Mouse (Mus musculus): ENCODE data around the gene Gm10401.

Gm10401 gene

DNA sequence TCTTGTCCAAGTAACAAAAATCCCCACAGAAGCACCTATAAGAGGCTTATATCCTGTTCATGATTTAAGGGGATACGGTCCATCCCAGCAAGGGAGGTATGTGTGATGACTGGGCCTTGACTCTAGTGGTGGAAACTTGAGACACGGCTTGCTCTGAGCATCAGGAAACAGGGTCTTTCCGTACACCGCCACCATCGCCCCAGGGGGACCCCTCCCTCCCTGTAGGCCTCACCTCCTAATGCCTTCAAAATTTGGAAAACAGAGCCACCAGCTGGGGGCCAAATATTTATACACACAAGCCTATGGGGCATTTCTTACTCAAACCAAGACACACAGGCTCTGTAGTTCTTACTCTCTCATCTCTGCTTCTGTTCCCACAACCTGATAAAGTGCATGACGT is 6.3 kb downstream of the Gm10401 start:
- TF ChIP-seq GATA4 (IDR thresholded peaks at IDR 0.05; ENCODE audit: insufficient replicate concordance, low read length) = no peak

DNA sequence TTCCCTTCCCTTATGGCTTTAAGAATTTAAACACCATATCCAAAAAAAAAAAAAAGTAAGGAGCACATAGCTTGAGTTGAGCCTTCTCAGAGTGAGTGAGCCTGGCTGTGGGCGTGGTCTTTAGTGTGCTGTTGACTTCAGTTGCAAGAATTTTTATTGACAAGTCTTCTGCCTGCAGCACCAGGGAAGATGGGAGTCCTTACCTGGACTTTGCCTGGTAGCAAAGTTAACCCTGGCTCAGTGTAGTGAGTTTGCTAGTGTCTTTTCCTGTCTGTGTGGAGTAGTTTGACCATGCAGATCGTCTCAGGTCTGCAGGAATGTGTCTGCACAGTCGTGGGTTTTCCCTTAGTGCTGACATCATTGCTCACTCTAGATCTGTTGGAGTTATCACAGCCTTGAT is 7.1 kb downstream of the Gm10401 start:
- TF ChIP-seq GATA4 (IDR thresholded peaks at IDR 0.05; ENCODE audit: insufficient replicate concordance, low read length) = no peak

DNA sequence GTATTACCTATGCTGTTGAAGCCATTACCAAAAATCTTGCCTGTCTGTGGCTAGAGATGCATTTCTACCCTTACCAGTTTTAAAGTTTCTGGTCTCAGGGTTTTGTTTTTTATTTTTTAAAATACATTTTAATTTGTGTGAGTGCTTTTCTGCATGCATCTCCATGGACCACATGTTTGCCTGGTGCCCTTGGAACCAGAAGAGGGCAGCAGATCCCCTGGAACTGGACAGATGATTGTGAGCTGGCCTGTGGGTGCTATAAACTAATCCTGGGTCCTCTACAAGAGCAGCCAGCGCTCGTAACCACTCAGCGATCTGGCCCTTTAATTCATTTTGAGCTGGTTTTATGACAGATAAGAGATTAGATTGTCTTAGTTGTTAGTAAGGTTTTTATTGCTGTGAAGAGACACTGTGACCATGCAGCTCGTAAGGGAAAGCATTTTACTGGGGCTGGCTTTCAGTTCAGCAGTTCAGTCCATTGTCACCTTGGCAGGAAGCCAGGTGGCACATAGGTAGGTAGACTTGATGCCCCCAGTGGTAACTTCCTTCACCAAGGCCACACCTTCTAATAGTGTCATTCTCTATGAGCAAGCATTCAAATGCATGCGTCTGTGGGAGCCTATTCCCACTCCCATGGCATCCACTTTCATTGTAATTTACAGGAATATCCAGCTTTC is 8.4 kb downstream of the Gm10401 start:
- no peak for TF ChIP-seq GATA4 (IDR thresholded peaks at IDR 0.05; ENCODE audit: insufficient replicate concordance, low read length)

DNA sequence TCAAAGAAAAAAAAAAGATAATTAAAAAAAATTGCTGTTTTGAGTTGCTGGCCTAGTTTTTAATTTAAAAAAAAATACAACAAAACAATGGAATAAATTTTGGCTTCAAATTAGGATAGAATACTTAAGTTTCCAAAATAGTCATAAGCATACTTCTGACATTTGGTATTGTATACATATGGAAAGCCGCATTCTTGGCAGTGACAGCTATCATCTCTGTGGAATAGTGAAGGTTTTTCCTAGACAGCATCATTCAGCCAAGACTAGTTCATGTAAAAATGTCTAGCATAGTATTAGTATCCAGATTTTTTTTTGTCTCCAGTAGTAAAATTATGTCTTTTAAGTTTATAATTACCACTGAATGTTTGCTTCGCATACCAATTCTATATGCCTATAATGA is 12.4 kb downstream of the Gm10401 start:
- no peak for TF ChIP-seq GATA4 (IDR thresholded peaks at IDR 0.05; ENCODE audit: insufficient replicate concordance, low read length)

DNA sequence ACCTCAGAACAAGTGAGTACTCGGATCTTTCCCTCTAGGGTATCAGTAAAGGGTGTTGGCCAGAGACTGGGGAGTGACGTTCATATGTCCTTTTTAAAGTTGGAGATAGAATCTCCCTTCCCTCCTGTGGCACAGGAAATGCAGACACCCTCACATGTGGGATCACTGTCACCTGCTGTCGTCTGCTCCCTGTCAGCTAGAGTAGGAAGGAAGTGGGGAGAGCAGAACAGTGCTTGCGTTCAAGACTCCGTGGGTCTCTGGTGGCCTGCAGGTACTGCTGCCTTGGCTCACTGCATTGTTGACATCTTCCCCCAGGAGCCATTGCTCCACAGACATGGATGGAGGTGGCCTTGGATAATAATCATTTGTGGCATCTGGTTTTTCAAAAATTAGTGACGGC is 14.6 kb downstream of the Gm10401 start:
- no peak for TF ChIP-seq GATA4 (IDR thresholded peaks at IDR 0.05; ENCODE audit: insufficient replicate concordance, low read length)

DNA sequence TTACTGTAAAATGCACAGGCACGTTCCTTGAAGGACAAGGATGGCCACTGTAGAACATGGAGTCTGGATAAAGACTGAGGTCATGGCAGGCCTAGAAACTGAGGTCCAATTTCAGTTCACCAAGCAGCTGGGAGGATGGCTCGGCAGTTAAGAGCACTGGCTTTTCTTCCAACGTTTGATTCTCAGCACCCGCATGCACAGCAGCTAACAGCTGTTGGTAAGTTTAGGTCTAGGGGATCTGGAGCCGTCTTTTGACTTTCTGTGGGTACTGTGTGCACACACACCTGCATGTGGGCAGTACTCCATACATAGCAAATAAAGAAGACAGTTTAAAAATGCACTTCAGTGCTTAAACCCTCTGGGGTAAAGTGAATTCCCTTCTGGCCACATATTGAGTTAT is 16.5 kb downstream of the Gm10401 start:
- TF ChIP-seq GATA4 (IDR thresholded peaks at IDR 0.05; ENCODE audit: insufficient replicate concordance, low read length) = no peak

DNA sequence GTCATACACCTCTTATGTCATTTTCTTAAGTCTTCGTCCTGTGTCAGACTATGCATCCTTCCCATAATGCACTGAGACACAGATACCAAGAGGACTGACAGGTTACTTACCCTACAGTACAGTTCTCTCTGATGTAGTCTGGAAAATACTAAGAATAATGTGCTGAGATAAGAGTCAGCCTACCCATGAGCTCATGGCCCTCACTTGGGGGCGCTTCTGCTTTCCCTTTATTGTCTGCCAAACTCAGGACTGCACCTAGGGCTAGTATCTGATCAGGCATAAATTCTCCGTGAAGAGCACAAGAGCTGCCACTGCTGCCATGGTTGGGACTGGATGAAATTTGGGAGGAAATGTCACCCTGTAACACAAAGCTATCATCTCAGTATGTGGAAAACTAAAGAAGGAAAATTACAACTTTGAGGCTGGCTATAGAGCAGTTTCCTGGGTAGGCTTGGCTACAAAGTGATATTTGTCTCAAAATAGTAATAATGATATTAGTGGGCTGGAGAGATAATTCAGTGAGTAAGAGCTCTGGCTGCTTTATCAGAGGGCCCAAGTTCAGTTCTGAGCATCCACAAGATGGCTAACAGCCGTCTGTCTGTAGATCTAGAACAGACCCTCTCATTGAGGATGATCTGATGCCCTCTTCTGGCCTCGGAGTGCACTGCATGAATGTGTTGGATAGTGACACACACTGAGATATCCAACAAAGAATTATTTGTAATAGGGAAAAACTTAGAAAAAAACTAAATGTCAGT is 21.8 kb downstream of the Gm10401 start:
- TF ChIP-seq GATA4 (IDR thresholded peaks at IDR 0.05; ENCODE audit: insufficient replicate concordance, low read length) = no peak

DNA sequence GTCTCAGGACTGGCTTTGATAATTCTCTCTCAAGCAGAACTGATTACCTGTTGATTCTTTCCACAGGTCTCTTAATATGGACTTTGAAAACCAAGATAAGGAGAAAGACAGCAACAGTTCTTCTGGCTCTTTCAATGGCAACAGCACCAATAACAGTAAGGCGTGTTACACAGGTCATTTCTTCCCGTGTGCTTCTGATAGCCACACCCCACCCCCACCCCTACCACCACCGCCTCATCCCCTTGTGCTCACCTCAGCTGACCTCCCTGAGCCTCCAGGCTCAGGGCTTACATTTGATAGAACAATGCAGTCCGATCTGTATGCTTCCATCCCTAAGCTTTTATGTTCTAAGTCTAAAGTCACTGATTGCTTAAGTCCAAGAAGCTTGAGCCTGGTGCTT is 23.3 kb downstream of the Gm10401 start:
- TF ChIP-seq GATA4 (IDR thresholded peaks at IDR 0.05; ENCODE audit: insufficient replicate concordance, low read length) = no peak

DNA sequence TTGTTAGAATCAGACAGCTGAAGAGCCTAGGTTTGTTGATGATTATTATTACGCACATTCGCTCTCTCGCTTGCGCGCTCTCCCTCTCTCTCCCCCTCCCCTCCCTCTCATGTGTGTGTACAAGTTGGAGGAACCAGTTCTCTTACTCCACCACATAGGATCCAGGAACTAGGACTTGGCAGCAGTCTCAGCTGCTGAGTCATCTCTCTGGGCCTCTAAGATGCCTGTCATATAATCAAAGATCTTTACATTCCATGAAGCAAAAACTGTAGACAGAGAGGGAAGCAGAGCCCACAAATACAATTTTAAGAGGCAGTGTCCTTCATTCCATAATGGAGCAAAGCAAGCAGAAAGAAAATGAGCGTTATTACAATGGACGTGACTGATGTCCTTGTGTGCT is 26.0 kb downstream of the Gm10401 start:
- no peak for TF ChIP-seq GATA4 (IDR thresholded peaks at IDR 0.05; ENCODE audit: insufficient replicate concordance, low read length)

DNA sequence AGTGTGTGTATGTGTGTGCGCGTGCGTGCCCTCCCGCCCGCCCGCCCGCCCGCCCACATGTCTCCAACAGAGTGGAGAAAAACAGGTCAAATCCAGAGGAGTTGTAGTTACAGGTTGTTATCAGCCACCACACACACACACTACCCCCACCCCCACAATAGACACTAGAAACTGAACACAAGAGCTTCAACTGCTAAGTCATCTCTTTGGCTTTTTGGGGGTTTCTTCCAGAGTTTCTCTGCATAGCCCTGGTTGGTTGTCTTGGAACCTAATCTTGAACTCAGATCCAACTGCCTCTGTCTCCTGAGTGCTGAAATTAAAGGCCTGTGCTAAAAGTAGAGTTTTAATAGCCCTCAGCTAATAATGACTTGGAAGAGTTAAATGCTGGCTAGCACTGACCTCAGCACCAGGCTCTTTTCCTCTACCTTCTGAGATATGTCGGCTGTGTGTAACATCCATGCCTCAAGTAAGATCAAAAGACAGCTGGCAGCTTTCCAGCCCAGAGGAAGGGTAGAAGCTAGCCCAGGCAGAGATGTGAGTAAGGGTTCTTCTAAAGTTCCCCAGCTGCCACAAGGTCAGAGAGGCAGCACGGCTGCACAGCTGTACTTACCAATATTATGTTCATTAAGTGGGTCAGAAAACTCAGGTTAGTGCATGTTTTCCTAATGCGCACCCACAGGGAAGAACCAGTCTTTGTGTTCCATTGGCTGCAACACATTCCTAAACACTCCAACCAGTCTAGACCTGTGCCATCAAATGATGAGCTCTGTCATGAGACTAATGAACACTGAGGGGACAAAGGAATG is 26.8 kb downstream of the Gm10401 start:
- TF ChIP-seq GATA4 (IDR thresholded peaks at IDR 0.05; ENCODE audit: insufficient replicate concordance, low read length) = no peak

DNA sequence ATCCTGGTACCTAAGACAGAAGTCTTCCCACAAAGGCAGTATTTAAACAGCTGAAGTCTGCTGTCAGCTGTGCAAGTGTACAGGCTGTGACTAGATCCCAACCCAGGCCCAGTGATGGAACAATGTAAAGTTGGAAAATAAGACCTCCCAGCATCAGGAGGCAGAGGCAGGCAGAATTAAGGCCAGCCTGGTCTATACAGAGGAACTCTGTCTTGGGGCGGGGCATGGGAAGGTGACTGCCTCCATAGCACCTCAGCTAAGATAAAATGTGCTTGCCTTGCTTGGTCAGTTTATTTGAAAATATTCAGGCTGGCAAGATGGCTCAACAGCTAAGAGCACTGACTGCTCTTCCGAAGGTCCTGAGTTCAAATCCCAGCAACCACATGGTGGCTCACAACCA is 27.6 kb downstream of the Gm10401 start:
- no peak for TF ChIP-seq GATA4 (IDR thresholded peaks at IDR 0.05; ENCODE audit: insufficient replicate concordance, low read length)

DNA sequence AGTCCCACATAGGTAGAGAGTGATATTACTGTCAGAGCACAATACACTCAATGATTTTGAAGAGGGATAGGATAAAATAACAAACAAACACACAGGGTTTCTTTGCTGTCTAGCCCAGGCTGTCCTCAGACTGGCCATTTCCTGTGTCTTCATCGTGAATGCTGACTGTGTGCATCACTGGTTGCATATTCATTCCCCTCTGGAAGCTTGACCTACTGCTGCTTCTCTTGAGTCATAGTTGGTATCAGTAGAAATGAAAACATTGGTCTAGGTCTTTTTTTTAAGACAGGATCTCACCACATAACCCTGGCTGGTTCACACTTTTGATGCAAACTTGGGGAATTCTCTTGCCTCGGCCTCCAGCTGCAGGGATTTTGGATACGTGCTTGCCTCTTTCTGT is 28.5 kb downstream of the Gm10401 start:
- TF ChIP-seq GATA4 (IDR thresholded peaks at IDR 0.05; ENCODE audit: insufficient replicate concordance, low read length) = no peak

DNA sequence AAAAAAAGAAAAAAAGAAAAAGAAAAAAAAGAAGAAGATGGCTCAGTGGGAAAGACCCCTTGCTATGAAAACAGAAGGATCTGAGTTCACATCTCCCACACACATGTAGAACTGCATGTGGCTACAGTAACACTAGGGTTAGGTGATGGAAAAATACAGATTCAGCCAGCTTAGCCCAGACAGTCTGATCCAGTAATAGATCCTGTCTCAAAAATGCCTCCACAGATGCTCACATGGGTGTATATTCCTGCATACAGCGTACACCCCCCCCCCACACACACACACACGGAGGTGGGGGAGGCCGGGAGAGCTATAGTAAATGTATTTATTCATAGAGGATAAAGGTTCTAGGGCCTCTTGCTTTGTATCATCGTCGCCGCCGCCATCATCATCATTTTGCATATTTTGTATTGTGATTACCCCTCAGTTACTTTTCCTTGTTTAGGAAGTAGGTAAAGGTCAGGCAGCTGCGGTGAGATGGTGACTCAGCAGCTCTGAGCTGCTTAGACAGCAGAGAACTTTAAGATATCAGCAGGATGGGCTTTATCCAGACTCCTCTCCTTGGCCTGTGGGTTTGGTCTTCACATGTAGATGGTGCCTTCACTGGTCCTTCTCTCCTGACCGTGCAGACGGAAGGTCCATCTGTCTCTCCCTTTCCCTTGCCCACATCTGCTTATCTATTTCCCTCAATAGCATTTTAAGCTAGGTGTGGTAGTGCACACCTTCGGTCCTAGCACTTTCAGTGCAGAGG is 29.2 kb downstream of the Gm10401 start:
- TF ChIP-seq GATA4 (IDR thresholded peaks at IDR 0.05; ENCODE audit: insufficient replicate concordance, low read length) = no peak

DNA sequence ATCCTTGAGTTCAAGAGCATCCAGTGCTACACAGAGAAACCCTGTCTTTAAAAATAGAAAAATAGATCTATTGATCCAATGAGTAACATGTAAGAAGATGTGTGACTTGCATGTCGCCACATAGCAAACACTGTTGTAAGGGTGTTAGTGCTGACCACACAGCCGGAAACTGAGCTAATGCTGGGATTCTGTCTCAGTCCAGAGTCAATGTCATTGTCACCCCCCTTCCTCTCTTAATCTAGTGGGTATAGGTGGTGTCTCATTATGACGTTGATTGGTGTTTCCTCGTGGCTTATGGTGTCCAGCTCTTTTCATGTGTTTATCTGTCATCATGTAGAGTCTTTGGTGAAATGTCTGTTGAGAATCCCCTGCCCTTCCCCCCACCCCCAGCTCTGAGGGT is 31.9 kb downstream of the Gm10401 start:
- no peak for TF ChIP-seq GATA4 (IDR thresholded peaks at IDR 0.05; ENCODE audit: insufficient replicate concordance, low read length)

DNA sequence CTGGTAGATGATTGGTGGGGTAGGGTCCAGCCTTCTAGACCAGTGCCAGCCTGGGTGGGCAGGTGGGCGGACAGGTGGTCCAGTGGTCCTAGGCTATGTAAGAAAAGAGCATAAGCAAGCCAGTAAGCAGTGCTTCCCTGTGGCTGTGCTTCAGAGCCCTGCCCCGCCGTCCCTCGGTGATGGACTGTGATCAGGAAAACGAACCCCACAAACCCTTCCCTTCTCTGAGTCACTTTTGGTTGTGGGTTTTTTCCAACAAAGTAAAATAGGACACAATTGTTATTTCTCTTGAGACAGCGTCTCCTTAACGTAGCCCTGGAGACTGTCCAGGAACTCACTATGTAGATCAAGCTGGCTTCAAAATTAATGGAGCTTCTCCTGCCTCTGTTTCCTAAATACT is 34.7 kb downstream of the Gm10401 start:
- TF ChIP-seq GATA4 (IDR thresholded peaks at IDR 0.05; ENCODE audit: insufficient replicate concordance, low read length) = no peak
